Mouse (Mus musculus) neural tube, embryonic 15.5 days (tissue): Measurements from ENCODE around the gene Dclk2. TPM values are rescaled to one million over a fixed set of nuclear protein-coding genes. Genes with fewer than 3 reads are reported as not detected.

ENCODE experiments used
- ATAC-seq: fragments of 200-750 bp; cut with Nextera tagmentation; 2 replicates; pipeline ENCODE4 v1.8.0; 2017; ENCODE audit warnings: mild to moderate bottlenecking, moderate TSS enrichment, moderate library complexity; ENCODE audit not compliant: low FRiP score
- H3K27ac ChIP-seq: fragments of 300-500 bp; sonication (generic); replicated peaks from 2 replicates; pipeline ENCODE4 v1.5.1; 2015; ENCODE audit warnings: mild to moderate bottlenecking, inconsistent platforms
- H3K27me3 ChIP-seq: fragments of 300-500 bp; sonication (generic); replicated peaks from 2 replicates; pipeline ENCODE4 v1.6.1; 2015; ENCODE audit warnings: inconsistent platforms
- H3K36me3 ChIP-seq: fragments of 300-500 bp; sonication (generic); 2 replicates; pipeline ENCODE4 v1.6.1; 2015; ENCODE audit warnings: inconsistent platforms
- H3K4me1 ChIP-seq: fragments of 300-500 bp; sonication (generic); 2 replicates; pipeline ENCODE4 v1.6.1; 2015; ENCODE audit warnings: inconsistent platforms
- H3K4me2 ChIP-seq: fragments of 300-500 bp; sonication (generic); 2 replicates; pipeline ENCODE4 v1.6.1; 2015; ENCODE audit warnings: inconsistent platforms, mild to moderate bottlenecking, moderate library complexity
- H3K4me3 ChIP-seq: fragments of 300-500 bp; sonication (generic); replicated peaks from 2 replicates; pipeline ENCODE4 v1.5.1; 2015; ENCODE audit warnings: mild to moderate bottlenecking, inconsistent platforms
- H3K9ac ChIP-seq: fragments of 300-500 bp; sonication (generic); replicated peaks from 2 replicates; pipeline ENCODE4 v1.6.1; 2015; ENCODE audit warnings: mild to moderate bottlenecking, inconsistent platforms
- H3K9me3 ChIP-seq: fragments of 300-500 bp; sonication (generic); replicated peaks from 2 replicates; pipeline ENCODE4 v1.6.1; 2016; ENCODE audit warnings: inconsistent platforms
- WGBS: fragments of 180-500 bp; shearing (Covaris S2); methylation state at CpG from one replicate; pipeline ENCODE4 v1.1.7; 2015; ENCODE audit warnings: mixed read lengths; 5-methylcytosine and 5-hydroxymethylcytosine counted together
- polyA plus RNA-seq: library from polyadenylated mRNA; unstranded; fragments of >200 nt; fragmentation: Nextera tagmentation; extraction: Ambion mirVana; gene quantifications from 2 replicates; pipeline ENCODE4 v1.2.1, GENCODE M21; 2015

The Dclk2 gene
- 61.8 and 73.4 TPM in 2 replicates for polyA plus RNA-seq

DNA sequence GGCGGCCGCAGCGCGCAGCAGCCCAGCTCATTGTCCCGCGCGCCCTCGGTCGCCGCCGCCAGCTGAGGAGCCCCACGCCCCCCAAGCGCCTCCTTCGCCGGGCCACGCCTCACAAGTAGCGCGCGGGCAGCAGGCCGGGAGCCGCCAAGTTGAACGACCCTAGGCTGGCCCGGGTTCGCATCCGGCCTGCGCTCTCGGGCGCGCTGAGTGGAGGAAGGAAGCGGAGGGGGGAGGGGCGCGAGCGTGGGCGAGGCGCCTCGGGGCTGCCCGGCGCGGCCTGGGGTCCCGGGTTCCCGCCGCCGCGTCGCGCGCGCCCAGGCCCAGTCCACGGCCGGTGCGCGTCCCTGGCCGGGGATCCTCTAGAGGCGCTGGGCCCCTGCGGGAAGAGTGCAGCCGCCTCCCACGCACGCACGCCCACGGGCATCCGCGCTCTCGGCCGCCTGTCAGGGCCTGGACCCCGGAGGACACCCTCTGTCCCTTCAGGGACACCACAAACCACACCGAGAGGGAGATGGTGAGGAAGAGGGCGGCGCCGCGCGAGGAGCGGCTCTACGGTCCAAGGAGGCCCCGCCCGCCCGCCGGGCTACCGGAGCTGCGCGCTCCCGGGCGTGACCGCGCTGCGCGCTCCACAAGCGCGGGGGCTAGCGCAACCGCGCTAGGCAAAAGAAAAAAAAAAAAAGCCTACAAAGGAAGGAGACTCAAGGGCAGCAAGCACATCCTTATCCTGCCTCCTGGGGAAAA, at the start of gene Dclk2:
TSS of gene Dclk2 (minus strand) at position 510 of the 741 bp plus-strand sequence.
- under 1% methylated on average over 75 of the region's 91 CpGs for WGBS
- Histone ChIP-seq H3K27me3 (no peaks in the 10 kb centered on the region), H3K36me3 (peaks cover 7% of the 10 kb centered on the region; the same call in 1 of the 2 replicates), H3K27ac (peak within 1 kb of the TSS; percentile 95), H3K4me2 (peak within 1 kb of the TSS; percentile 66), H3K4me1 (peaks cover 42% of the 10 kb centered on the region), H3K9ac (peak within 1 kb of the TSS; percentile 78), H3K4me3 (peak within 1 kb of the TSS; percentile 73), H3K9me3 (no peaks in the 10 kb centered on the region)
- ATAC-seq: peak; percentile 89

GRCm38 (mm10) chr3:86962665-86963435, 42.2 kb upstream of the Dclk2 start:
- H3K9ac ChIP-seq: no peak overlapping the region
- no peak overlapping the region for H3K4me3 ChIP-seq
- 84% methylated on average over 17 of the region's 17 CpGs for WGBS
- H3K4me1 ChIP-seq: no peaks in the 10 kb centered on the region
- ATAC-seq: no peak
- H3K9me3 ChIP-seq: no peaks in the 10 kb centered on the region
- no peaks in the 10 kb centered on the region for H3K36me3 ChIP-seq
- no peak overlapping the region for H3K27ac ChIP-seq
- H3K4me2 ChIP-seq: no peak overlapping the region
- no peaks in the 10 kb centered on the region for H3K27me3 ChIP-seq

DNA sequence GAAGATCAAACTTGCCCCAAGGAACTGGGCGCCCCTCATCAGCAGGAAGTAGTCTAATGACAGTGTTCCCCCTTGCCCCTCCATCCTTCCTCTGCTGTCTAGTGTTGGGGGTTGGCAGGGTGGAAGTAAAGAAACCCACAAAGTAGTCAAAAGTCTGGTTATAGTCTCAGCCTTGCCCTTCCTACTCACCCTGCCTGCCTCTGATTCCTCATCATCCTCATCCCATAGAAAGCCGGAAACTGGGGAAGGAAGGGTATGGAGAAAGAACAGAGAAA, 40.7 kb upstream of the Dclk2 start:
- no peaks in the 10 kb centered on the region for H3K4me1 ChIP-seq
- WGBS: 94% methylated on average over 2 of the region's 2 CpGs
- no peaks in the 10 kb centered on the region for H3K36me3 ChIP-seq
- no peak overlapping the region for H3K4me2 ChIP-seq
- H3K27ac ChIP-seq: no peak overlapping the region
- H3K4me3 ChIP-seq: no peak overlapping the region
- no peaks in the 10 kb centered on the region for H3K9me3 ChIP-seq
- H3K9ac ChIP-seq: no peak overlapping the region
- no peak for ATAC-seq
- H3K27me3 ChIP-seq: no peaks in the 10 kb centered on the region

DNA sequence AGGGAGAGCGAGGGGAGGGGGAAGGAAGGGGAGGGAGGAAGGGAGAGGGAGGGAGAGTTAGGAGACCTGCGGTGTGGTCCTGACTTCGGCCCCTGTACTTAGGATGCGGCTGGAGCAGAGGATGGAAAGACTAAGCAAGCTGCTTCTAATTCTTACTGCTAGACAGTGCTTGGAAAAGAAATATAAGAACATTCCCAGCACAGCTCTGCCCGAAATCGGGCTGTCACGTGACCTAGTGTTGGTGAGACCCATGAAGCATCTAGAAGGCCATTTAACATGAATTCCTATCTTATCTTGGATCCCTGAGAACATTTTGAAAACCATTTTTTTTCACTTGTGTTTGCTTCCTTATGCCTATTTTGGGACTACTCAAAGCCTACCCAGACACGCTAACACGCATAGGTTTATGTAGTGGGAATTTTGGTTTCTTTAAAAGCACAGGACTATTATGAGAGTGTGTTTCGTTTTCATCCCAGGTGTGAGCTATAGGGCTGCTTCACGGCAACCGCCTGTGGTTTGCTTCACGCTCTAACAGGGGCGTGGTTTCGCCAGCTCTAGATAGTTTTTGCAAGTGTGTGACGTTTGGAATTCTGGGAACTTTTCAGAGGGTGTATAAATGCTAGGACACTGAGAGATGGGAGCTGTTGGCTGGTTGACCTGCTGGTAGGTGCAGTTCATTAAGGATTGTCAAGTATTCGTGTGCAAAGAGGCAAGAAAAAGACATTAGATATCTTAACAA, 40.2 kb upstream of the Dclk2 start:
- no peaks in the 10 kb centered on the region for H3K36me3 ChIP-seq
- H3K9me3 ChIP-seq: no peaks in the 10 kb centered on the region
- H3K4me1 ChIP-seq: no peaks in the 10 kb centered on the region
- no peak overlapping the region for H3K9ac ChIP-seq
- ATAC-seq: no peak
- 89% methylated on average over 17 of the region's 17 CpGs for WGBS
- no peak overlapping the region for H3K4me3 ChIP-seq
- no peak overlapping the region for H3K4me2 ChIP-seq
- no peaks in the 10 kb centered on the region for H3K27me3 ChIP-seq
- H3K27ac ChIP-seq: no peak overlapping the region

DNA sequence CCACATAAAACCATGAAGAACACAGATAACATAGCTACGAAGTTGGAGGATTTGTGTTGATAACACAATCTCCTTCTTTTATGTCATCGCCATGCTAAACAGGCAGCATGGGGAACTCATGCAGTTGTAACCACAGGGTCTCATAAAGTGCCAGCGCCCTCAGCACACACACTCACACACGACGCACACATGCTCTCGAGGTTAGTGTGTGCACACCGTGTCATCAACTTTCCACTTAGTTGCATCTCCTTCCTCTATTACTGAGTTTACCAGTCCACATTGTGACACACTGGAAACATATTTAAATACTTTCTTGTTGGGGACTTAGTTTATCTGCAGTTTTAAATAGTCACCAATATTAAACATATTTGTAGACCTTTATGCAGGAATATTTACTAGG, 38.4 kb upstream of the Dclk2 start:
- Histone ChIP-seq H3K9ac (no peak overlapping the region), H3K27ac (no peak overlapping the region), H3K4me3 (no peak overlapping the region), H3K4me1 (no peaks in the 10 kb centered on the region), H3K9me3 (no peaks in the 10 kb centered on the region), H3K27me3 (no peaks in the 10 kb centered on the region), H3K36me3 (no peaks in the 10 kb centered on the region), H3K4me2 (no peak overlapping the region)
- ATAC-seq: no peak
- 87% methylated on average over 7 of the region's 7 CpGs for WGBS

- H3K4me2 ChIP-seq: no peak overlapping the region
- no peaks in the 10 kb centered on the region for H3K9me3 ChIP-seq
- no peaks in the 10 kb centered on the region for H3K36me3 ChIP-seq
- no peak overlapping the region for H3K27ac ChIP-seq
- WGBS: 15% methylated on average over 4 of the region's 4 CpGs
- H3K9ac ChIP-seq: no peak overlapping the region
- no peaks in the 10 kb centered on the region for H3K4me1 ChIP-seq
- no peak overlapping the region for H3K4me3 ChIP-seq
- ATAC-seq: no peak
- no peaks in the 10 kb centered on the region for H3K27me3 ChIP-seq
Observed at GRCm38 (mm10) chr3:86955376-86955775, 34.7 kb upstream of the Dclk2 start.

GRCm38 (mm10) chr3:86954521-86954920, 33.9 kb upstream of the Dclk2 start:
- no peak overlapping the region for H3K27ac ChIP-seq
- no peaks in the 10 kb centered on the region for H3K4me1 ChIP-seq
- no peaks in the 10 kb centered on the region for H3K36me3 ChIP-seq
- ATAC-seq: no peak
- 53% methylated on average over 1 of the region's 1 CpGs for WGBS
- H3K9me3 ChIP-seq: no peaks in the 10 kb centered on the region
- no peaks in the 10 kb centered on the region for H3K27me3 ChIP-seq
- no peak overlapping the region for H3K4me2 ChIP-seq
- no peak overlapping the region for H3K4me3 ChIP-seq
- H3K9ac ChIP-seq: no peak overlapping the region

- Histone ChIP-seq H3K9me3 (no peaks in the 10 kb centered on the region), H3K4me2 (no peak overlapping the region), H3K27me3 (no peaks in the 10 kb centered on the region), H3K36me3 (no peaks in the 10 kb centered on the region), H3K4me1 (no peaks in the 10 kb centered on the region), H3K9ac (no peak overlapping the region), H3K27ac (no peak overlapping the region), H3K4me3 (no peak overlapping the region)
- WGBS: 89% methylated on average over 4 of the region's 4 CpGs
- ATAC-seq: no peak
Observed at GRCm38 (mm10) chr3:86953819-86954218, 33.2 kb upstream of the Dclk2 start.

DNA sequence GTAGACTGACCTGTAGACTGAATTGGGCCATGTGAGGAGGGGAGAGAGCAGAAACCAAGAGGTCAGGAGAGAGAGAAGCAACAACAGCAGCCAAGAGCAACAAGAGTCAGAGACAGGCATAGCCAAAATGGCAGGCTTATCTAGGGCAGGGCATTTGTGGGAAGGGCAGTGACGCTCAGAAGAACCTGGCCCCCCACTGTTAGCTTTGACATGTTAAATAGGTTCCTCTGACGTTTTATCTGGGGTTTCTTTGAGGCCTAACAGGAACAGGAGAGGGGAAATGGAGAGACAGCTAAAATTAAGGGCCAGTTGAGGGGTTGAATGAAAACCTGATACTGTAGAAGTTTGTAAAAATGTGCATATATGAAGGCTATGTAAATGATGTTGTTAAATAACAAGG, 30.0 kb upstream of the Dclk2 start:
- Histone ChIP-seq H3K4me3 (no peak overlapping the region), H3K9ac (no peak overlapping the region), H3K27me3 (no peaks in the 10 kb centered on the region), H3K36me3 (no peaks in the 10 kb centered on the region), H3K4me2 (no peak overlapping the region), H3K4me1 (no peaks in the 10 kb centered on the region), H3K9me3 (no peaks in the 10 kb centered on the region), H3K27ac (no peak overlapping the region)
- no peak for ATAC-seq
- WGBS: 38% methylated on average over 2 of the region's 2 CpGs

DNA sequence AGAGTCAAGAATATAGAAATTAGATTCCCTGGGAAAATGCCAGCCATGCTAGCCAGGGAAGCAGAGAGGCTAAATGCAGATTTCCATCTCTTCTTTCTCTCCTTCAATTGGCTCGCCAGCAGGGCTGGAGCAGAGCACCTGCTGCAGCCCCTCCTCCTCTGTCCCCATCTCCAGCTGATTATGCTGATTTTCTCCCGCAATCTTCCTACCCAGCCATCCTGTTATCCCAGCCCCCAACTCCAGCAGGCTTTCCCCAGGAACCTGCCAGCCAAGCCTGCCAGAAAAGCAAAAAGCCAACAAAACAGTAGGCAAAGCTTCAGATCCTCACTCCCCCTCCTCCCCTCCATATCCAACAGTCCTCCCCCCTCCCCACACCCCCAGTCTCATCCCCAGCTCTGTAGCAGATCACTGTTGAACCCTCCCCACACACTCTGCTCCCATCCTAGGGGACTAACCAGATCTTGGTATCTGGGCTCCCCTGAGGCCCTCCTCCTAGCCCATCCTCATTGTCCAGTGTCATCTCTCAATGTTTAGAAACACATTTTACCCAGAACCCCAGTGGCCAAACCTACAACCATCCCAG, 15.7 kb upstream of the Dclk2 start:
- Histone ChIP-seq H3K4me1 (peaks cover 4% of the 10 kb centered on the region; the same call in 1 of the 2 replicates), H3K27me3 (no peaks in the 10 kb centered on the region), H3K27ac (no peak overlapping the region; the same call in 1 of the 2 replicates), H3K9ac (no peak overlapping the region), H3K4me3 (no peak overlapping the region), H3K9me3 (no peaks in the 10 kb centered on the region), H3K36me3 (no peaks in the 10 kb centered on the region), H3K4me2 (peak overlapping the region; percentile 17; the same call in 1 of the 2 replicates)
- WGBS: 0% methylated on average over 2 of the region's 2 CpGs
- ATAC-seq: peak; percentile 74; the same call in 1 of the 2 replicates

GRCm38 (mm10) chr3:86933446-86933845, 12.8 kb upstream of the Dclk2 start:
- H3K4me1 ChIP-seq: peaks cover 4% of the 10 kb centered on the region; the same call in 1 of the 2 replicates
- no peak overlapping the region for H3K9ac ChIP-seq
- H3K36me3 ChIP-seq: no peaks in the 10 kb centered on the region
- H3K27me3 ChIP-seq: no peaks in the 10 kb centered on the region
- H3K27ac ChIP-seq: no peak overlapping the region
- ATAC-seq: no peak
- H3K4me3 ChIP-seq: no peak overlapping the region
- H3K9me3 ChIP-seq: no peaks in the 10 kb centered on the region
- no peak overlapping the region for H3K4me2 ChIP-seq
- 89% methylated on average over 7 of the region's 7 CpGs for WGBS
